Mouse (Mus musculus): ENCODE data around the gene Prdm1.

The Prdm1 gene

GRCm38 (mm10) chr10:44420211-44420610 is 108.1 kb downstream of the Prdm1 start:
- no peak for DNase-seq (ENCODE audit: low spot score)

GRCm38 (mm10) chr10:44418901-44419300 is 109.4 kb downstream of the Prdm1 start:
- no peak for DNase-seq (ENCODE audit: low spot score)

- DNase-seq (ENCODE audit: low spot score), result no peak
These were observed 112.7 kb downstream of the Prdm1 start for GRCm38 (mm10) chr10:44415576-44415975.

GRCm38 (mm10) chr10:44409958-44410357 is 118.3 kb downstream of the Prdm1 start:
- DNase-seq (ENCODE audit: low spot score), result no peak

GRCm38 (mm10) chr10:44409054-44409453 is 119.2 kb downstream of the Prdm1 start:
- DNase-seq (ENCODE audit: low spot score), result no peak

- DNase-seq (ENCODE audit: low spot score), result no peak
These were observed 124.9 kb downstream of the Prdm1 start for GRCm38 (mm10) chr10:44403415-44403814.

- no peak for DNase-seq (ENCODE audit: low spot score)
These were observed 126.7 kb downstream of the Prdm1 start for GRCm38 (mm10) chr10:44401600-44401999.

GRCm38 (mm10) chr10:44400602-44401001 is 127.7 kb downstream of the Prdm1 start:
- DNase-seq (ENCODE audit: low spot score), result no peak

- DNase-seq (ENCODE audit: low spot score), result no peak
These were observed 128.2 kb downstream of the Prdm1 start for GRCm38 (mm10) chr10:44400119-44400518.

GRCm38 (mm10) chr10:44392855-44393254 is 135.4 kb downstream of the Prdm1 start:
- no peak for DNase-seq (ENCODE audit: low spot score)

GRCm38 (mm10) chr10:44391509-44392290 is 136.6 kb downstream of the Prdm1 start:
- DNase-seq (ENCODE audit: low spot score), result no peak

- no peak for DNase-seq (ENCODE audit: low spot score)
These were observed 138.0 kb downstream of the Prdm1 start for GRCm38 (mm10) chr10:44390286-44390685.

- DNase-seq (ENCODE audit: low spot score), result no peak
These were observed 139.5 kb downstream of the Prdm1 start for GRCm38 (mm10) chr10:44388706-44389233.

Measured in T-cell, adult 2 months (primary cell).